Mouse (Mus musculus) olfactory bulb, adult 2 months (tissue): ENCODE results near the gene Ski. TPM values are rescaled to one million over a fixed set of nuclear protein-coding genes. Genes with fewer than 3 reads are reported as not detected.

Experiments used
- H3K27ac ChIP-seq: fragments of 200-500 bp; 2 replicates; pipeline ENCODE4 v1.5.1; 2012; ENCODE audit warnings: low read depth, low read length; ENCODE audit not compliant: insufficient read depth
- H3K4me1 ChIP-seq: fragments of 200-500 bp; 2 replicates; pipeline ENCODE4 v1.6.1; 2012; ENCODE audit warnings: low read length; ENCODE audit not compliant: control insufficient read depth, insufficient read depth
- H3K4me3 ChIP-seq: fragments of 200-500 bp; 2 replicates; pipeline ENCODE4 v1.5.1; 2012; ENCODE audit warnings: mild to moderate bottlenecking, low read depth, low read length, moderate library complexity; ENCODE audit not compliant: insufficient read depth
- CTCF ChIP-seq: fragments of 200-500 bp; IDR thresholded peaks from 2 replicates; pipeline ENCODE4 v1.5.1; 2012; ENCODE audit warnings: low read depth, mild to moderate bottlenecking, low read length, moderate library complexity; ENCODE audit not compliant: insufficient read depth
- POLR2A ChIP-seq: fragments of 200-500 bp; IDR thresholded peaks from 2 replicates; pipeline ENCODE4 v1.6.1; 2012; ENCODE audit warnings: mild to moderate bottlenecking, low read depth, low read length, moderate library complexity; ENCODE audit not compliant: insufficient read depth
- WGBS: fragments of 180-500 bp; shearing (Covaris S2); methylation state at CpG from one replicate; pipeline ENCODE4 v1.1.7; 2018; 5-methylcytosine and 5-hydroxymethylcytosine counted together
- polyA plus RNA-seq: library from polyadenylated mRNA; stranded (reverse); fragments of >200 nt; gene quantifications from 2 replicates; pipeline ENCODE4 v1.2.4, GENCODE M21; 2012; ENCODE audit warnings: low replicate concordance; ENCODE audit not compliant: missing spikeins, insufficient read depth, insufficient read length

The Ski gene
- polyA plus RNA-seq, 1 experiment, result not detected

DNA sequence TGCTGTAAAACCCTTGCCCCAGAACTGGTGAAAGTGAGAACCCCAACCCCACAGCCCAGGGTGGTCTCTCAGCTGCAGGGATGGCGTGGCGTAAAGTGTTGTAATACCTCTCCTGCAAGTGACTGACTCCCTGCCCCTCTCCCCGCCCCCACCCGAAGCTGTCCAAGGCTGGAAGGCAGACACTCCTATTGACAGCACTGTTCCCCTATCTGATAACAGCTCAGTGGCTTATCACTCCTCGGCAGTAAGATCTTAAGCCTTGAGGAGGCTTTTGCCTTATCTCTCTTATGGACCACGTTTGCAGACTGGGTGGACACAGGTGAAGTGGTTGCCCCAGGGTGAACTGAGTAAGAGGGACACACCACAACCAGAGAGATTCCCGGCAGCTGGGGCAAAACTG is 97.1 kb downstream of the Ski start:
- TF ChIP-seq CTCF (no peak), POLR2A (no peak)
- H3K4me1 ChIP-seq, result peaks cover 85% of the 10 kb centered on the region
- 85% methylated on average over 7 of the region's 7 CpGs for WGBS
- no peak overlapping the region for H3K27ac ChIP-seq
- H3K4me3 ChIP-seq, result no peak overlapping the region

DNA sequence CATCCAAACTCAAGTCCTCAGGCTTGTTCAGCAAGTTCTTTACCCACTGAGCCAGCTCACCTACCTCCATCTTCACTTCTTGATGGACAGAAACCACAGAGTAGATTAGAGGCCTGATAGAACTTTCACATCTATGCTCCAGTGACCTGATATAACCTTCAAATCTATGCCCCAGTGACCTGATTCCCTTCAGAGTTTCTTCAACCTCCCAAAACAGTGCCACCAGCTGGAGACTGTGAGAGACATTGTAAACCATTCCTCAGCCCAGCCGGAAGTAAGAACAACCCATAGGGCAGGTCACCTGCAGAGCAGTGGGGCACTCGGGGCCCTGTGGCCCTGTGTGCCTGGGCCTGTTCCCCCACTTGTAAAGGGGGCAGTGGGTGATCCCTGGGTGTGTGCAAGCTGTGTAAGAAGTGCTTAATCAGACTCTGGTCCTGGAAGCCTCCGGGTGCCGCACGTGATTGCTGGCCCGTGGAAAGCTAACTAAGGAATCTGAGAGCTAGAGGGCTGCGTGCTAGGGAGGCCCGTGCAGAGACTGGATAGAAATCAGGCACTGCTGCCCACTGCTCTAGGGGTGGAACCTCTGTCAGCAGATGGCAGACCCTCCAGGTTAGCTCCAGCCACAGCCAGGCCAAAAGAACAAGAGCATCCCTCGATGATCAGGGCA is 98.4 kb downstream of the Ski start:
- H3K4me3 ChIP-seq, result no peak overlapping the region
- H3K4me1 ChIP-seq, result peaks cover 79% of the 10 kb centered on the region
- 80% methylated on average over 9 of the region's 9 CpGs for WGBS
- peak overlapping the region; percentile 95 for H3K27ac ChIP-seq
- TF ChIP-seq POLR2A (no peak), CTCF (no peak)

DNA sequence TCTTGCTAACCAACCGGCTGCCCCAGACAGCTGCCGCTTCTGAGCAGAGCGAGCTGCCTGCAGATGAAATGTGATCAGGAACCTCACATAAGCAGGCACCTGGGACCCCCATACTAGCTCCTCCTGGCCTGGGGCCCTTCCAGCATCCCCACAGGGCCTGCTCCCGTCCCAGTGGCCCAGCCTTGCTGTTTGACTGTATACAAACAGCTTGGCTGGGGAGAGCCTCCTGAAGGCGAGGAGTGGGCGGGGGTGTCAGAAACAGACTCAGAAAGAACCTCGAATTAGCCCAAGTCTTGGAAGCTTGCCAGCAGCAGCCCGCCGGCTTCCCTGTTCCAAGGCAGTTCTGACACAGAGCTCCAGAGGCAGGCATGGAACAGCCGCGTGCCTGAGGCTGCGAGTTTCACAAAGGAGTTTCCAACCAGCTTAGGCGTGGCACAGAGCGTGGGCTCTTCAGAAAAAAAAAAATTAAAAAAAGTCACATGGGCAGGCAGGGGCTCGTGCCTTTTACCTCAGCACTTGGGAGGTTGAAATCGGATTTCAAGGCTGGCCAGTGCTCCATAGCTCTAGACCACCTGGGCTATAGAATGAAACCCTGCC is 99.8 kb downstream of the Ski start:
- Histone ChIP-seq H3K27ac (peak overlapping the region; percentile 95), H3K4me3 (no peak overlapping the region), H3K4me1 (peaks cover 77% of the 10 kb centered on the region)
- WGBS, result 7% methylated on average over 16 of the region's 16 CpGs
- TF ChIP-seq POLR2A, result no peak
- no peak for TF ChIP-seq CTCF

DNA sequence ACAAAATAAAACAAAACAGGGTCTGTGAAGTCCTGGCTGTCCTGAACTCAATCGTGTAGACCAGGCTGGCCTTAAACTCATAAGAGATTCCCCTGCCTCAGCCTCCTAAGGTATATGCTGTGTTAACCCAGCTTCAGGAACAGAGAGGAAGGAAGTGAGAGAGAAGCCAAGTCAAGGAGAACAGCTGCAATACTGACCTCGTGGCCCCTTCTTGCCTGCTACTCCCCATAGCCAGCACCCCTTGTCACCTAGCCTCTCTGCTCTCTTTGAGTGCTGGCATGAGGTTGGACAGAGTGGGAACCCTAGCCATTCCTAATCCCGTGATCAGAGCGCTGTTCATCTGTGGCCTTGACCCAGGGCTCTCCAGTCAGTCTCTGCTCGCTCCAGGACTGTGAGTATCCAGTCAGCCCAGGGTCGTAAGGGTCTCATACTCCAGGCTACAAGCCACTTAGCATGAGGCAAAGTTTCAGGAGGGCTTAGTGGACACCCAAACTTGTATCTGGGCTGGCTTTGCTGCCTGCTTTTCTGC is 100.4 kb downstream of the Ski start:
- no peak for TF ChIP-seq POLR2A
- TF ChIP-seq CTCF, result no peak
- 61% methylated on average over 6 of the region's 6 CpGs for WGBS
- peaks cover 77% of the 10 kb centered on the region for H3K4me1 ChIP-seq
- peak overlapping the region; percentile 89 for H3K27ac ChIP-seq
- H3K4me3 ChIP-seq, result no peak overlapping the region

DNA sequence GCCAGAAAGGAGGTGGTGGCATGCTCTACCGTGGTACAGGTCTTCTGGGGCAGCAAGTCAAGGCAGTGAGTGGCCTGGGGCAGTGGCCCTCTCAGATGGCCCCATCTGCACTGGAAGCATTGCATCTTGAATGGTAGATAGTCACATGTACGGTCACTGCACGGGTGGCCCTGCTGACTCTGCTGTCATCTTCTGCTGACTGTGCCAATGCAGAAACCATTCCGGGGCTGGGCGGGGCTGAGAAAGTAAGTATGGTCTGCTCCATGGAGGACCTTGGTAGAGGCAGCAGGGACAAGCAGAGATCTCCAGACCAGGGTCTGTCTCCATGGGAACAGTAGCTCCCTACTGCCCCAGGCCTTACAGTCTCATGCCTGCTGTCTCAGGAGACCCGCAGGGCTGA is 101.2 kb downstream of the Ski start:
- TF ChIP-seq POLR2A (no peak), CTCF (no peak)
- WGBS, result 70% methylated on average over 6 of the region's 6 CpGs

DNA sequence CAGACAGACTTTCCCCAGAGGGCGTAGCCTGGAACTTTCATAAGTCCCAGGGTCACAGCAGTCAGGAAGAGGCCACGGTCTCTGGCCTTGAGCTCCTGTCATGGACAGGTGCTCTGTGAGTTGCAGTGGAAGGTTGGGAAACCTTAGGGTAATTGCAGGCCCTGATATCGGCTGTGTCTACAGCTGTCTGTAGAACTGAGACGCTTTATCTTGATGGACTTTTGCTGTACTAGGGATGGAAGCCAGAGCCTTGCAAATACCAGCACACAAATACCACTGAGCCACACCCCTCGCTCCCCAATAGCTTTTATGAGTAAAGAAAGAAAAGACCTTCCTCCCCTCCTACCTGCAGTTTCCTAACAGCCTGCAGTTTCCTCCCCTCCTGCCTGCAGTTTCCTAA is 101.8 kb downstream of the Ski start:
- Histone ChIP-seq H3K4me1 (peaks cover 76% of the 10 kb centered on the region), H3K4me3 (no peak overlapping the region), H3K27ac (peak overlapping the region; percentile 89)
- 71% methylated on average over 5 of the region's 5 CpGs for WGBS
- TF ChIP-seq POLR2A (no peak), CTCF (no peak)

More for the DNA sequence above, 101.2 kb downstream of the Ski start:
- Histone ChIP-seq H3K27ac (peak overlapping the region; percentile 89), H3K4me3 (no peak overlapping the region), H3K4me1 (peaks cover 76% of the 10 kb centered on the region)

DNA sequence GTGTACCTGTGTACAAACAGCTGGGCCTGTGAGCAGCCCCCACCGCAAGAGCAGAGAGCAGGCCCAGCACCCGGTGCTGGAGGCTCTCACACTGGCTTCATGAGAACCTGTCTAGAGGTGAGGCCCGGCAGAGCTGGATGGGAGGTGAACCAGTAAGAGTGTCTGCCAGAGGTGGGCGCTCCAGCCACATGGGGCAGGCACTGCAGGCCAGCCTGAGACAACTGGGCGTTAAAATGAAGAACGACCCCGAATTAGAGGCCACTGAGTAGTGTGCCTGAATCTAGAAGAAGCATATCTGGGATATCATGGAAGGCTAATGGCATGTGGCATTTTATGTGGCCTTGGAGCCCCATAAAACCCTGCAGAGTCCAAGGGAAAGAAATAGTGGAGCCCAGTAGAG is 102.4 kb downstream of the Ski start:
- WGBS, result 86% methylated on average over 7 of the region's 7 CpGs

DNA sequence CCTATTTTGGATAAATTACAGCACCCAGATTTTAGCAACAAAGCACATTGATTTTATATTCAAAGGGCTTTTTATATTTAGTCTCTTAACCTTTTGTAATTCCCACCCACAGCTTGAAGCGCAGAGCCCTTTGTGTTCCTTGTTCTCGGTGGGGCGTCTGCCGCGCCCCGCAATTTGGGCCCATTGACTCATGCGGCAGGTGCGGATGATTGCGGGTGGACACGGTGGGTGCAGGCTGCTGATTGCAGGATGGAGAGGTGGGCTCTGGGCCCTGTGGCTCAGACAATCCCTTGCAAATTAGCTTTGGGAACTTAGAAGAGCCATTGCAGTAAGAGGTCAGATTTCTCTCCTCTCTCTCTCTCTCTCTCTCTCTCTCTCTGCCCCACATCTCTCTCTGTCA is 104.1 kb downstream of the Ski start:
- Histone ChIP-seq H3K27ac (peak overlapping the region; percentile 91), H3K4me3 (no peak overlapping the region), H3K4me1 (peaks cover 73% of the 10 kb centered on the region)
- 33% methylated on average over 10 of the region's 10 CpGs for WGBS
- TF ChIP-seq CTCF (no peak), POLR2A (no peak)

More for the DNA sequence above, 102.4 kb downstream of the Ski start:
- TF ChIP-seq CTCF (no peak), POLR2A (no peak)
- Histone ChIP-seq H3K27ac (peak overlapping the region; percentile 89; the same call in 1 of the 2 replicates), H3K4me1 (peaks cover 75% of the 10 kb centered on the region), H3K4me3 (no peak overlapping the region)

DNA sequence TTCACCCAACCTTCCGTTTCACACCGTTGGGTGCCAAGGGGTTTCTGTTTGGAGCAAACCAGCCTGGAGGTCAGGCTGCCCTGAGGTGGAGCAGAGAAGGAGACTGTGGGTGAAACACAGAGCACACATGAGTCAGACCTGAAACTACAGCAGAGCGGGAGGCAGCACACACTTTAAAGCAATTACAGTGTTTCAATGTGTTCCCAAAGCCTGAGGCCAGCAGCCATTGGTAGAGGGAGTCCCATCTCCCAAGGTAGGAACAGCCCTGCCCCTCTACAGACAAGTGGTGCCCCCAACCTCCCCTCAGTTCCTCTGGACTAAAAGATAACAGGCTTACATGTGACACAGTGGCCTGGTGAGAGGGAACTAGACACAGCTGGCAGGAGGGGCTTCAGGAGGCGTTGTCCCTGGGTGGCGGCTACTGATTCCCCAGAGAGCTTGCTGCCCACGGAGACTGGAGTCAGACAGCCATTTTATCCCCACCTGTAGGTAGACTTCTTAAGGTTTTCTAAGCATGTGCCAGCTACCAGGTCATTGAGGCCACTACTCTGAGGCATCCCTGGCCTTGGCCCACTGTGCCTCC is 104.9 kb downstream of the Ski start:
- Histone ChIP-seq H3K4me1 (peaks cover 70% of the 10 kb centered on the region), H3K27ac (peak overlapping the region; percentile 92), H3K4me3 (no peak overlapping the region)
- 0 out of 2 replicates have a peak, but pooled peaks have one; percentile 24 for TF ChIP-seq POLR2A
- no peak for TF ChIP-seq CTCF
- 47% methylated on average over 6 of the region's 6 CpGs for WGBS
